Mouse (Mus musculus) spleen, adult 2 months (tissue): ENCODE measurements at regions not wholly inside any gene's neighbourhood (a gene's known extent, or its start where the extent isn't known, plus 50 kb on each side); places are given as distances from the start of the nearest gene placed in this dataset.

ENCODE experiments used
- CTCF ChIP-seq: fragments of 200-500 bp; IDR thresholded peaks from 2 replicates; pipeline ENCODE4 v1.5.1; 2011; ENCODE audit warnings: mild to moderate bottlenecking, inconsistent platforms; ENCODE audit not compliant: insufficient read depth, insufficient read length, insufficient replicate concordance; ENCODE audit errors: extremely low read depth
- POLR2A ChIP-seq: fragments of 200-500 bp; IDR thresholded peaks from 2 replicates; pipeline ENCODE4 v1.6.1; 2011; ENCODE audit warnings: low read depth, low read length, inconsistent platforms

DNA sequence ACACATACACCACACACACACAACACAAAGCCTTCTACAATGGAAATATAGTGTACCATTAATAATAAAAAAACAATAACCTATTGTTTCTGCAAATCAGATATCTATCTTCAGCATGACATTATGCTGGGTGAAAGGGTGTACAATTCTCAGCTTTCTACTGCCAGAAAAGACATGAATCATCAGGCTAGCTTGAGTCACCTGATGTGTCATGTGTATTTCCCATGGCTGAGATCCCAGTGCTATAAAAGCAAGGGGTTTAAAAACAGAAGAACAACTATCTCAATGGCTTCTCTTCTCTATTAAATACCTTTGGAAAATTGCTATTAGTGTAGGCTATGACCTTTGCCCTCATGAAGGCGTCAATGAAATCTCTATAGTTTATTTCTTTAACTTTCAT is 246.5 kb upstream of the Atp2b1 start:
- TF ChIP-seq CTCF = no peak
- no peak for TF ChIP-seq POLR2A
